Mouse (Mus musculus) forebrain, embryonic 14.5 days (tissue): ENCODE measurements around the gene Nagpa. TPM values are rescaled to one million over a fixed set of nuclear protein-coding genes. Genes with fewer than 3 reads are reported as not detected.

ENCODE experiments used
- ATAC-seq: fragments of 200-750 bp; cut with Nextera tagmentation; 2 replicates; pipeline ENCODE4 v1.8.0; 2017; ENCODE audit warnings: mild to moderate bottlenecking, moderate library complexity
- DNase-seq: peaks from one replicate; pipeline ENCODE4 v3.0.0-alpha.2; 2015; ENCODE audit warnings: low spot score
- H3K27ac ChIP-seq: fragments of 300-500 bp; sonication (generic); 2 replicates; pipeline ENCODE4 v1.5.1; 2014; ENCODE audit warnings: low read depth, mild to moderate bottlenecking, control low read depth, low read length, moderate library complexity
- H3K27me3 ChIP-seq: fragments of 300-500 bp; sonication (generic); replicated peaks from 2 replicates; pipeline ENCODE4 v1.6.1; 2014; ENCODE audit warnings: low read length, control low read depth, mixed read lengths; ENCODE audit not compliant: control insufficient read depth, insufficient read depth
- H3K36me3 ChIP-seq: fragments of 300-500 bp; sonication (generic); 2 replicates; pipeline ENCODE4 v1.6.1; 2014; ENCODE audit warnings: low read length, control low read depth; ENCODE audit not compliant: control insufficient read depth, insufficient read depth
- H3K4me1 ChIP-seq: fragments of 300-500 bp; sonication (generic); 2 replicates; pipeline ENCODE4 v1.6.1; 2014; ENCODE audit warnings: antibody characterized with exemption, low read length, control low read depth; ENCODE audit not compliant: control insufficient read depth, insufficient read depth
- H3K4me2 ChIP-seq: fragments of 300-500 bp; sonication (generic); 2 replicates; pipeline ENCODE4 v1.6.1; 2014; ENCODE audit warnings: mild to moderate bottlenecking, control low read depth, low read length
- H3K4me3 ChIP-seq: fragments of 300-500 bp; sonication (generic); 2 replicates; pipeline ENCODE4 v1.5.1; 2014; ENCODE audit warnings: low read depth, low read length, control low read depth
- H3K9ac ChIP-seq: fragments of 300-500 bp; sonication (generic); 2 replicates; pipeline ENCODE4 v1.6.1; 2014; ENCODE audit warnings: mild to moderate bottlenecking, low read length, control low read depth, moderate library complexity
- H3K9me3 ChIP-seq: fragments of 300-500 bp; sonication (generic); replicated peaks from 2 replicates; pipeline ENCODE4 v1.6.1; 2016; ENCODE audit warnings: low read length, control low read depth, mixed read lengths; ENCODE audit not compliant: control insufficient read depth
- WGBS: fragments of 180-500 bp; shearing (Covaris S2); extraction: QIAGEN DNeasy Blood & Tissue Kit; methylation state at CpG from one replicate; pipeline ENCODE4 v1.1.7; 2014; 5-methylcytosine and 5-hydroxymethylcytosine counted together
- microRNA-seq: library from miRNA; unstranded; fragments of <30 nt; microRNA quantifications from one replicate; pipeline ENCODE4, GENCODE M21; 2016
- polyA plus RNA-seq: library from polyadenylated mRNA; unstranded; fragments of >200 nt; fragmentation: Nextera tagmentation; extraction: Ambion mirVana; gene quantifications from 2 replicates; pipeline ENCODE4 v1.2.1, GENCODE M21; 2014

Gene Nagpa
- polyA plus RNA-seq, 1 experiment from 2014 or later: 8.1 TPM

DNA sequence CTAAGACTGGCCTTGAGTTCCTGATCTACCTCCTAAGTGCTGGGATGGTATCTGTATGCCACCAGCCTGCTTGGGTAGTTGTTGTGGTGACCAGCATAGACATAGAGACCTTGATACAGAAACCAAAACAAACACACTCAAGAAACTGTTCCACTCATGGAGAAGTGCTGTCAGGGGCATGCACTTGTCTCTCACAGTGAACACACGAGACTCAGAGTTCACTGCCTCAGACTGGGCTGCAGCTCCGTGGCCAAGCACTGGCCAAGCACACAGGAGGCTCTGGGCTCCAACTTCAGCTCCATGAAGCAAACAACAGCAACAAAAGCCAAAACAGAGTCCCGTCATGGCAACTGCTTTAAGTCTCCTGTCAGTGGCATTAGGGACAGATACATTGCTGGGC lies 48.8 kb downstream of the Nagpa start:
- Histone ChIP-seq H3K9me3 (no peaks in the 10 kb centered on the region), H3K4me1 (peaks cover 5% of the 10 kb centered on the region; the same call in 1 of the 2 replicates), H3K27me3 (no peaks in the 10 kb centered on the region), H3K36me3 (no peaks in the 10 kb centered on the region), H3K4me3 (no peak overlapping the region), H3K27ac (no peak overlapping the region), H3K9ac (no peak overlapping the region), H3K4me2 (no peak overlapping the region)
- ATAC-seq (no peak), DNase-seq (no peak)
- WGBS: 66% methylated on average over 3 of the region's 3 CpGs

DNA sequence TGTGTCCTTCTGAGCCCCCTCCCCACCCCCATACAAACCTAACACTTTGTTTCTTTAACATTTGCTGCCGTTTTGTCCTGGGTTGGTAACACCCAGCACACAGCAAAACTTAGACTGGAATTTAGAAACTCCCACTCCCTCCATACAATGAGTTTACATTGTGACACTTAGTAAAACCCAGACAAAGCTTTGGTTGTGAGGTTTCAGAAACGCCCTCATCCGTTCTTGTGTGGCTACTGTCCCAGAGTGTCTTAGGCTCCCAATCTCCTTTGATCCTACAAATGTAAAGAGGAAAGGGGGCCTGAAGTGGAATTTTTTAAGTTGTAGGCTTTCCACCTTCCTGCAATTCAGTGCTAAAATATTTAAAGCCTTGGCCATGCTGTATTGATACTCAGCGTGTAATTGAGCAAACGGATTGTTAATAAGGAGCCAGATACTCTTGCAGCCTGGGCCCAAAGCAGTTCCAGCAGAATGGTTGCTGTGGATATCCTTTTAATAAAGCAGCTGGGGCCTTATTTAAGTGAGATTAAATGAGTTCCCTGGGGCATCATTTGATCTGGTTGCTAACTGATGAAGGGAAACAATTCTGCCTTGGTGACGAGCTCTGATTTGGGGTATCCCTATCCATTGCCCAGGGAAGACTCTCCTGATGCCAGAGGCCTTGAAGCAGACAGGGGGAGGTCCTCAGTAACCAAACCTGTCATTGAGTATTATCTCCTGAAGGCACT lies 50.3 kb downstream of the Nagpa start:
- DNase-seq: peak; percentile 46
- H3K27ac ChIP-seq: no peak overlapping the region
- no peak for ATAC-seq

DNA sequence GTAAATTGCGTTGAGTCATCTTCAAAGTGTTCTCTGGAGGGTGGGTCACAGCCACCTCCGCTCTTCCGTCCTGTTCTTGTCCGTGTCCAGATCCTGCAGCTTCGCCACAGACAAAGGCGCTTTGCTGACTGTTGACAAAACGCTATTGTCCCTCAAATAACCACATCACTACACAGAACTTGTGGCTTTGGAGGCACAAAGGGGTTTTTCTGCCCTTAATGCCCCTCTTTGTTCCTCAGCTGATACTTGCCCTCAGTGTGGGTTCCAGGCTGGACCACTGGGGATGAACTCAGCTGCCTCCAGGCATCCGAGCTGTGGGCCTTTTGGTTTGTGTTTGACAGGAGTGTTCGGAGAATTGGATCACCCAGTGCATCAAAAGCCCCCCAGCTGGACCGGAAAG lies 53.3 kb downstream of the Nagpa start:
- 71% methylated on average over 10 of the region's 10 CpGs for WGBS
- H3K27ac ChIP-seq: no peak overlapping the region
- no peak for DNase-seq
- H3K9ac ChIP-seq: no peak overlapping the region
- peaks cover 5% of the 10 kb centered on the region; the same call in 1 of the 2 replicates for H3K4me1 ChIP-seq
- ATAC-seq: no peak
- H3K27me3 ChIP-seq: no peaks in the 10 kb centered on the region
- no peaks in the 10 kb centered on the region for H3K36me3 ChIP-seq
- no peaks in the 10 kb centered on the region for H3K9me3 ChIP-seq
- H3K4me3 ChIP-seq: no peak overlapping the region
- no peak overlapping the region for H3K4me2 ChIP-seq

More for the DNA sequence above, 50.3 kb downstream of the Nagpa start:
- Histone ChIP-seq H3K36me3 (no peaks in the 10 kb centered on the region), H3K9ac (no peak overlapping the region), H3K4me3 (no peak overlapping the region), H3K9me3 (no peaks in the 10 kb centered on the region), H3K4me2 (no peak overlapping the region), H3K4me1 (peaks cover 5% of the 10 kb centered on the region; the same call in 1 of the 2 replicates), H3K27me3 (no peaks in the 10 kb centered on the region)
- 8% methylated on average over 6 of the region's 6 CpGs for WGBS

DNA sequence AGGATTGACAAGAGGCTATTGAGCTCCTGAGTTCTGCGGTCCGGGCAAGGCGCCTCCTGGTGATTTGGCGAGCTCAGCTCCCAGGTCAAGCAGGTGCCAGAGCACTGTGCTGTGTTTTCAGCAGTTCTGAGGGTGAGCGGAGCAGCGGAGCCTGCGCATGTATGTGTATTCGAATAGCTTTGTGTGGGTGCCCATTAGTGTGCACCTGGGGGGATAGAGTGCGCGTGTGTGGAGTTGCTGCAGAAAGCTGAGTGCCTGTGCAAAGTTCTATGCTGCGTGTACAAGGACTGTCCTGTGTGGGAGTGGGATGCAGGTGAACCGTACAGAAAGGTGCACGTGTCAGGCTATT lies 56.8 kb downstream of the Nagpa start, which contains the start of gene Sec14l5:
TSS of gene Sec14l5 (plus strand) at position 73 of the 349 bp plus-strand sequence.
- Histone ChIP-seq H3K4me3 (peak within 1 kb of the TSS; percentile 23), H3K27ac (no peak within 1 kb of the TSS), H3K27me3 (no peaks in the 10 kb centered on the region), H3K4me1 (no peaks in the 10 kb centered on the region), H3K4me2 (peak within 1 kb of the TSS; percentile 50), H3K9me3 (no peaks in the 10 kb centered on the region), H3K9ac (peak within 1 kb of the TSS; percentile 46; the same call in 1 of the 2 replicates), H3K36me3 (no peaks in the 10 kb centered on the region)
- 10% methylated on average over 13 of the region's 13 CpGs for WGBS
- ATAC-seq: peak; percentile 55
- DNase-seq: no peak

DNA sequence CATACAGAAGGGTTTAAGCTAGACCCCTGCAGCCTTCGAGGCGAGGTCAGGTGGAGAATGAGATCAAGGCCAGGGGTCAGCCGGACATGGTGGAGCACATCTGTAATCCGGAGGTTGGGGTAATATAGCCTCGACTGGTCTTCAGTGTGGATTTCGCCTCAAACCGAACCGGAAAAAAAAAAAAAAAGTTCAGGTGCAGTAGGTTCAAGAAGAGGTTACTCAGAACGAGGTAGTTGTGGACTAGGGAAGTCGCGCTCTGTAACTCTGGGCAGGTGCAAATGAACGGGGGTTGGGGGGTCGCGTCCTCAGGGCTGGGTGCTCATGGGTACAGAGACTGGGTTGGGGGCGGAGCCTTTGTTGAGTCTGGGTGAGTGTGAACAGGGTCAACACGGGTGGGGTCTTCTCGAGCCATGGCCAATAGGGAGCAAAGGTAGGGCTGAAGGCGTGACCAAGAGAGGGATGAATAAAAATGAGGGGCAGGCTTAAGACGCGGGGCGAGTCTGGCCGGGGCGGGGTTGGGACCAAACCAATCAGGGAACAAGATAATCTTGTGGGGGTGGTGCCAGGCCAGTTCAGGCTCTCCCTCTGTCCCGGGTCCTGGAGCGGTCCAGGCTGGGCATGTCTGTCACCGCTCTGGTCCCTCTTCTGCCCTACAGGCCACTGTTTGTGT lies 57.3 kb downstream of the Nagpa start:
- H3K4me2 ChIP-seq: peak overlapping the region; percentile 50
- peak overlapping the region; percentile 23 for H3K4me3 ChIP-seq
- no peaks in the 10 kb centered on the region for H3K36me3 ChIP-seq
- H3K27me3 ChIP-seq: no peaks in the 10 kb centered on the region
- no peaks in the 10 kb centered on the region for H3K4me1 ChIP-seq
- no peak overlapping the region for H3K27ac ChIP-seq
- no peaks in the 10 kb centered on the region for H3K9me3 ChIP-seq
- ATAC-seq (peak; percentile 78), DNase-seq (peak; percentile 69)
- peak overlapping the region; percentile 46; the same call in 1 of the 2 replicates for H3K9ac ChIP-seq
- WGBS: 2% methylated on average over 26 of the region's 26 CpGs

DNA sequence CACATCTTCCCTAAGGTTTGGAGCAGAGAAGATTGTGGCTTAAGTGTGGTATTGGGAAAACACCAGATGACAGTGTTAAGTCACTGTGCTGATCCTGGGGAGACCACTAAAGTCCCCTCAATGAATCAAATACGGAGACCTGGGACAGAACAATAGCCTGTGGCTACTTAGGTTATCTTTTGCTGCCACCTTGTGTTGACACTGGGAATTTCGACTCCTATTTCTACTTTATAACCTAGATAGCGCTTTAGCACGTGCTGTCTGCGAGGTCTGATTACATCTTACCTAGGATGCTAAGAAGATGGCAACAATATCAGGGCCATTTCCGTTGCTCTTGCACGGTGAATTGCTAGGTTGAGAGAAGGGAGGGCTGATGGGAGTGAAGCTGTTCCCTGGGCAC lies 58.2 kb downstream of the Nagpa start:
- H3K27me3 ChIP-seq: no peaks in the 10 kb centered on the region
- no peaks in the 10 kb centered on the region for H3K36me3 ChIP-seq
- H3K4me2 ChIP-seq: peak overlapping the region; percentile 26; the same call in 1 of the 2 replicates
- 1% methylated on average over 7 of the region's 7 CpGs for WGBS
- no peaks in the 10 kb centered on the region for H3K4me1 ChIP-seq
- no peak overlapping the region for H3K4me3 ChIP-seq
- no peaks in the 10 kb centered on the region for H3K9me3 ChIP-seq
- H3K27ac ChIP-seq: no peak overlapping the region
- ATAC-seq (peak; percentile 73), DNase-seq (peak; percentile 96)
- no peak overlapping the region for H3K9ac ChIP-seq

Small RNA genes within 50 kb of the gene (microRNA-seq; reads per million reads assigned to microRNA genes)
- gene Gm23689 (not detected), gene Gm26095 (not detected), gene Mir6364 (not detected)

Other genes with a start within 250 kb of the Nagpa start
- 49.3 and 57.9 TPM in 2 replicates for gene Anks3, start 239.8 kb downstream of the Nagpa start, polyA plus RNA-seq
- not detected in 2 replicates for gene Sept12, start 206.2 kb downstream of the Nagpa start, polyA plus RNA-seq
- gene Smim22, start 196.7 kb downstream of the Nagpa start, polyA plus RNA-seq: 0.75 and 1.1 TPM in 2 replicates
- gene Rogdi, start 190.5 kb downstream of the Nagpa start, polyA plus RNA-seq: 101 and 103 TPM in 2 replicates
- gene Glyr1, start 154.1 kb downstream of the Nagpa start, polyA plus RNA-seq: 120 and 123 TPM in 2 replicates
- gene Ubn1, start 154.0 kb downstream of the Nagpa start, polyA plus RNA-seq: 14.3 and 16.2 TPM in 2 replicates
- 0.08 and 0.11 TPM in 2 replicates for gene Ppl, start 71.6 kb downstream of the Nagpa start, polyA plus RNA-seq
- 0.17 TPM in 1 of 2 replicates, not detected in the other for gene Sec14l5, start 56.9 kb downstream of the Nagpa start, polyA plus RNA-seq
- gene AU021092, start 18.3 kb upstream of the Nagpa start, polyA plus RNA-seq: 17.4 and 17.6 TPM in 2 replicates
- 32.2 and 35.1 TPM in 2 replicates for gene Alg1, start 29.6 kb upstream of the Nagpa start, polyA plus RNA-seq
- gene Eef2kmt, start 52.0 kb upstream of the Nagpa start, polyA plus RNA-seq: 10.3 and 11.5 TPM in 2 replicates